Mouse (Mus musculus) c-Kit-positive CD71-negative TER-119-negative erythroid progenitor cells, embryonic 14.5 days (primary cell): ENCODE results near the gene Igtp.
"Not testable (repeated sequence)": the region's sequence is repeated elsewhere in the genome, so short reads cannot be mapped to it uniquely, and the experiment has no call there.

Experiments
- DNase-seq: peaks from one replicate; pipeline ENCODE4 v3.0.0-alpha.2; 2013; ENCODE audit warnings: low read depth

Igtp gene

GRCm38 (mm10) chr11:58199229-58200037 is at the start of gene Igtp, which contains the start of gene Irgm2:
Igtp (plus strand) TSS chr11:58199556.
Irgm2 (plus strand) TSS chr11:58199618.
- not testable (repeated sequence) for DNase-seq

DNA sequence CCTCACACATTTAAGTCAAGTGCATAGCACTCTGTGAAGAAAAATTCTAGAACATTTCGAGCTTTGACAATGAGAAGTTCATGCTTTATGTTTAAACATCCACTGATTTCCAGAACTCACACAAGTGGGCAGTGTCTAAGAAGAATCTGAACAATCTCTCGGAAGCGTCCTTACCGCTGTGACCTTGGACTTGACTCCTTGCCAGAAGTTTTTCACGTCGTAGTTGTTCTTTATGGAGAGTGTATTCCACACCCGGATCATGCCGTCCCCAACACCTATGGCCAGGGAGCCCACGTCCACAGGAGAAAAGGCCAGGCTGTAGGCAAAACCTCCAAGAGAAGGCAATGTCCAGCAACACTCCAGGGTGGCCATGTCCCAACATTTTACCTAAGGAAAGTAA is 43.9 kb upstream of the Igtp start:
- no peak for DNase-seq

DNA sequence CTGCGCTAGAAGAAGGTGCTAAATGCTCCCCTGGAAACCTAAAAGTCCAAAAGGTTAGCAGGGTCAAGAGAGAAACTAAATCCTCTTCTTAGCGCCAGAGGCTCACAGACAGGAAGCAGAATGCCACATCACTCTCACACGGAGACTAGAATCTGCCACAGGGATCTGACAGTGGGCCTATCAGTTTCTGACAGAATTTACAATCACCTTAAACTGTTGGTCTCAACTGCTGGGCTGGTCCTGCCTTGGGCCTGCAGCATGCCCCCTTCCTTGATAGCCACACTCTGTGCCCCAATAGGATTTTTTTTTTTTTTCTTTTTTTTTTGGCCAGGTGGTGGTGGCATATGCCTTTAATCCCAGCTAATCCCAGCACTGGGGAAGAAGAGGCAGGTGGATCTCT is 42.5 kb upstream of the Igtp start:
- DNase-seq = no peak

- peak; percentile 22 for DNase-seq
These were observed 34.3 kb upstream of the Igtp start for GRCm38 (mm10) chr11:58165072-58165471.

- DNase-seq = peak; percentile 23
These were observed 31.6 kb upstream of the Igtp start for GRCm38 (mm10) chr11:58167822-58168166.

DNA sequence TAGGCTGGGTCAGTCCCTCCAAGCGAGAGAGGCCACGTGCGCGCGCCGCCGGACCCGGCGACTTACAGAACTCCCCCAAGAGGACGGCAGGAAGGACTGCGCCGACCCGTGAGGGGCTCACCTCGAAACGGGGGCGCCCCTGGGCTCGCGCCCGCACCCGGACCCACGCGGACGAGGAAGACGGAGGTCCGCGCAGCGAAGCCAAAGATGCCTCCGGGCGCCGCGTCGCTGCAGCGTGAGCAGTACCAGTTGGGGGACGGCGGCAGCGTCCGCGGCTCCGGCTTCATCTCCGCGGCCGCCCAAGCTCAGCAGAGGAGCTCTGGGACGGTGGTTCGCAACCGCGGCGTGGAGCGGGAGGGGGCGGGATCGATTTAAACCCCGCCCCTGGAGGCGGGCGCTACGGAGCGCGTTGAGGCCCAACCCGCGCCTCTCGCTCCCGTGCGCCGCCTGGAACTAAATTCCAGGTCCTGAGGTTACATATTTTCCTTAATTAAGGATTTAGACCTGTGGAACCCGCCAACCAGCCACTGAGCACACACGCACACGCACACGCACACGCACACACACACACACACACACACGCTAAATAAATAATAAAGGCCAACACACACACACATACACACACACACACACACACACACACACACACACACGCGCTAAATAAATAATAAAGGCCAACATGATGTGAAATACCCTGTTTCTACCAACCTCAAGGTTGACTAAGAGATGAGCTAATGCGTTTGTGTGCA is 31.0 kb upstream of the Igtp start, which contains the start of gene Gemin5:
Gene Gemin5, minus strand, starts transcription at position 373 of the 749 bp plus-strand sequence.
- peak; percentile 71 for DNase-seq

GRCm38 (mm10) chr11:58169666-58170065 is 29.7 kb upstream of the Igtp start:
- no peak for DNase-seq

- peak; percentile 97 for DNase-seq
These were observed 27.8 kb upstream of the Igtp start, which contains the start of gene Mrpl22 for GRCm38 (mm10) chr11:58171459-58172091. Mrpl22 (plus strand) TSS chr11:58171661.

DNA sequence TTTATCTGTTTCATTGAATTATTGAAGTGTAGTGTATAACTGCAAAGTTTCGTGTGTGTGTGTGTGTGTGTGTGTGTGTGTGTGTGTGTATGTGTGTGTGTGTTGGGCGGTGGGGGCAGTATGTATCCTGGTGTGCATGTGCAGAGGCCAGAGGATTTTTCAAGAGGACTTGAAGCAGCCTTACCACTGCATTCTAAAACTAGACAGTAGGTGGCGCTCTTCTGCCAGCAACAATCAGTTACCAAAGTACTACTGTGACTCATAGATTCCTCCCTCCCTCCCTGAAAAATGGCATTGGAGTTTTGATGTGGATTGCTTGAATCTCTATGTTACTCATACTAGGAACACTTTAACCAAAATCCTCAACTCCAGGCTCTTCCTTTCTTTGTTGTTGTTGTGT is 19.8 kb upstream of the Igtp start:
- DNase-seq = peak; percentile 85

DNA sequence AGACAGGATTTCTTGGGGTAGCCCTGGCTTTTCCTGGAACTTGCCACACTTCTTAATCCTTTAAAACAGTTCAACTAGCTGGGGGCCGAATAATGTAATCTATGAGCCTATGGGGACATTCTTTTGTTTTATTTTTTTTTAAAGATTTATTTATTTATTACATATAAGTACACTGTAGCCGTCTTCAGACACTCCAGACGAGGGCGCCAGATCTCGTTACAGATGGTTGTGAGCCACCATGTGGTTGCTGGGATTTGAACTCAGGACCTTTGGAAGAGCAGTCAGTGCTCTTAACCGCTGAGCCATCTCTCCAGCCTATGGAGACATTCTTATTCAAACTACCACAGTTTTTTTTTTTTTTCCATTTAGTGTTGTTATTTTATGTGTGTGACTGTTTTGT is 19.4 kb upstream of the Igtp start:
- not testable (repeated sequence) for DNase-seq

DNA sequence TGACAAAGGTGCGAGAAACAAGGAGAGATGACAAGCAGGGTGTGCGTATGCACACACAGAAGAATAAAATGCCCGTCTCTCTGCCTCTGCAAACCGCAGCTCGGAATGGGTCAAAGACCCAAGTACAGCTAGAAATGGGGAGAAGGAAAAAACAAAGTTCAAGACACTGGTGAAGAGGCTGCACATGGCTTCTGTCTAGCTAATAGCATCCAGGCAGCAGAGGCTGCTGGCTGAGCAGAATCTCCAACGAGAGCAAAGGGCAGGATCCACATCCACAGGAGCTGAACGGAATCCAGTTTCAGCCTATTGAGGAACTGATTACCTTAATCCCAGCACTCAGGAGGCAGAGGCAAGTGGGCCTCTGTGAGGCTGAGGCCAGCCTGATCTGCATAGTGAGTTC is 18.6 kb upstream of the Igtp start:
- no peak for DNase-seq

DNA sequence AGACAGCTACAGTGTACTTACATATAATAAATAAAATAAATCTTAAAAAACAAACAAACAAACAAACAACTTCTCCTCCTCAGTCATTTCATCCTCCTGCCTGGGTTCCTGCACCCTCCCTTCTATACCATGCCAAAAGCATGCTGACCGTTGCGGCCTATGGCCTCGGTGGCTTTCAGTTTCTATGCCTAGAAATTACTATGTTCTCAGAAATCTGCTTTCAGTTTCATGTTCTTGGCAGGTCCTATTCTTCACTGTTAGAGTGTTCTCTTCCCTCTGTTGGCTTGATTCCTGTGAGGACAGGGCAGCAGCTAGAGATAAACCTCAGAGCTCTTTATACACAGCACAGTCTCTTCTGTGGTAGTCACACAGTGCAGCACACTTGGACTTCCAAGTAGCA is 15.8 kb upstream of the Igtp start:
- DNase-seq = no peak

GRCm38 (mm10) chr11:58189675-58190074 is 9.7 kb upstream of the Igtp start:
- no peak for DNase-seq

DNA sequence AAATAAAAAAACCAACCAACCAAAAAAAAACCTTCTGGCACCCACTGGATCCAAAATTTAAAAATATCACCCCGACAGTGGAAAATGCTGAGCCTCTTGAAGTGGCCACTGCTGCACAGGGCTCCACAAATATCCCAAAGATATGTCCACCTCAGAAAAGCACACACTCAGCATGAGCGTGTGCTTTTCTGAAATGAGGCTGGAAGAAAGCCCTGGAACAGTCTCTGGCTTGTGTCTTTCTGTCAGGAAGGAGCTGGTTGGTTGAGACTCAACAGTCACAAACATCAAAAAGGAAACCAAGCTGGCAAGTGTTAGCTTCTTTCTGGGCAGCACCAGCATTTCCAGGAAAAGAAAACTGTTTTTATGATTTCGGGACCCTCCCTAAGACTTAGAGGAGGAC is 6.0 kb upstream of the Igtp start:
- DNase-seq = no peak

DNA sequence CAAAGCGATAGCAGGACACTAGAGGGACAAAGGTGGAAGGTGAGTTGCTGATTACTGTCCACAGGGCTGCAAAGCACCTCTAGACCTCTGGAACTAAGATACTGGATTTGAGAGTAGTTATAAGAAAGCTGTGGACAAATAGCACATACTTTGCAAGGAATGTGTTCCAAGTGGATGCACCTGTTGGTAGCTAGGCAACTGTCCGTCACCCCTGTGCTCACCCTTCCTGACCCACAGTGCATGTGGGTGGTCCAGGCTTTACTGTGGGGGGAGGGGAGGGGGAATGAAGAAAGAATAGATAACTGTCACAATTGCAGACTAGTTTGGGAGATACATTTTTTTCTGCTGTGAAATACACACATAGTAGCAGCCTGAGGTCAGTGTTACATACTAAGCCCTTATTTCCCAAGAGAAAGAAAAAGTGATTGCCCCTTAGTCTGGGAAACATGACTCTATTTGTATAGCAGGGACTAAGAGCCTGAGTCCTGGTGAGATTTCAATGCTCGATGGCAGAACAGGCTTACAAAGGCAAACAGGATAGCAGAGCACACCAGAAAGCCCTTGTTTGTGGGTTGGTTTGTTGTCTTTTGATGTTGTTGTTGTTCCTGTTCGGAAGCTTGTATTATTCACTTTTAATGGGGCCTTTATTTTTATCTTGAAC is 5.4 kb upstream of the Igtp start:
- DNase-seq = no peak

- no peak for DNase-seq
These were observed 693 bp upstream of the Igtp start for GRCm38 (mm10) chr11:58198663-58199062.

- no peak for DNase-seq
These were observed 870 bp downstream of the Igtp start for GRCm38 (mm10) chr11:58200226-58200625.

DNA sequence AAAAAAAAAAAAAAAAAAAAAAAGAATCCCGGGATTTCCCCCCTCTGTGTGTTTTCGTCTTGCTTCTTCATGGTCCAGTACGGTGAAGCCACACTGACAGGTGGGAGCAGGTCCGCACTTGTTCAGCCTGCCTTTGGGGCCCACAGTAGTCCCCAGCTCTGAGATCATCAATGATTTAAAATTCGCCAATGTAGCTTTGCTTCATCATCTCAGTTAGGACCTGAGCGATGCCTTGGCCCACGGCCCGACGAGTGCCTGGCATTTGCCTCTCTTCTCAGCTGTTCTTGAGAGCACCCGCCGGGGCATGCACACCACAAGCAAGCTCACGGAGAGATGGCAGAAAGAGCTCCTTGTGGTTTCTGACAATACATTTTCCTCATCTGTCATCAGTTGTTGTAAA is 1.7 kb downstream of the Igtp start:
- DNase-seq = no peak

DNA sequence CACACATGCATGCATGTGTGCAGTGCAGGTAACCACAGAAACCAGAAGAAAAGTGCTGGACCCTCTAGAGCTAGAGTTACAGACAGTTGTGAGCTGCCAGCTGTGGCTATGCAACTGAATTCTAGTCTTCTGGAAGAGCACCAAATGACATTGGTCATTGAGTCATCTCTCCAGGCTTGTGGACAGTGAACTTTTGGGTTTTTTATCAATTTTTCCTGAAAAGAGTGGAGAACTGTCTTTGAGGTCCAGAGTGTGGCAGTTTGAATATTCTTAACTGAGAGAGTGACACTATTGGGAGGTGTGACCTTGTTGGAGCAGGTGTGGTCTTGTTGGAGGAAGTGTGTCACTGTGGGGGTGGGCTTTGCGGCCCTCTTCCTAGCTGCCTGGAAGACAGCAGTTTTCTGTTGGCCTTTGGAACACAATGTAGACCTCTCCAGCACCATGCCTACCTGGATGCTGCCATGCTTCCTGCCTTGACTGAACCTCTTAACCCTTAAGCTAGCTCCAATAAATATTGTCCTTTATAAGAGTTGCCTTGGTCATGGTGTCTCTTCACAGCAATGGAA is 11.0 kb downstream of the Igtp start:
- no peak for DNase-seq

DNA sequence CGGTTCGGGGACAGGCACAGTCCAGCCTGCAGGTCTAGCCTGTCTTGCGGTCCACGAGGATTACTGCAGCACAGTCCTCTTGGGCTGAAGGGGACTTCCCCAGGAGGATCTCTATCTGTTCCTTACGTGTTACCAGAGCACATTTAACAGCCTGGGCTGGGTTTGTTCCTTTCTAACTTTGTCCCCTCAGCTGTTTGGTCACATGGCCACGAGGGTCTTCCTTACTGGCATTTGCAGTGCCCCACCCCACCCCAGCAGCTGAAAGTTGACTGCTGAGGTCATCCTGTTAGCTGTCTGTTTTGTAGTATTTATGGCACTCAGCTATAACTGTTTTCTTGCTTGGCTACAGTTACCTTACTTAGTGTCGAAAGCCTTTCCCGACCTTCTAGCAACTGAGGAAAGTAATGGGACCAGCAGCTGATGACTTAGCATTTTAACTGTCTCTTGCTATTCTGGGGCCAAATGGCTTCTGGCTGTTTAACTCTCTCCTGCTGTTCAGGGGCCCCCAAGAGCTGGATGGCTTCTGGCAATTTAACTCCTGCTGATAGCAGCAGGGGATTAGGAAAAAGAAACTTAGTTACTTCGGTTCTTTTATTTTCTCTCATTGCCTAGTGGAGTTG is 11.8 kb downstream of the Igtp start:
- no peak for DNase-seq

DNA sequence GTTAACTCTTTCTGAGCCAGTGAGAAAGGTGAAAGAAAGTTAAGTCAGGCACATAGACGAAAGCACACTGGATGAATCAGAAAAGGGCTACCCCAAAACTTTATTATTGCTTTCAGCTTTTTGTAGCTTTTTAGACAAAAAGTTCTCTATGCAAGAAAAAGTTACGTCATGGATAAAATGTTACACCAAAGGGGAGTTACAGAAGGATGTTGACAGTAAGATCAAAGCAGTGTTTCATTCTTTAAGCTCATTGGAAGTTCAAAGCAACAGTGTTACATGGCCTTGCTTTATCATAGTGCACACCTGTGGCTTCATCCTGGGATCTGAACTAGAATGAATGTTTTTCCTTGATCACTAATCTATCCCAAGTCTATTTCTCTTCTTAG is 12.3 kb downstream of the Igtp start:
- no peak for DNase-seq
